Mouse (Mus musculus): Measurements from ENCODE around the gene Pyroxd2. TPM values are rescaled to one million over a fixed set of nuclear protein-coding genes. Genes with fewer than 3 reads are reported as not detected.

Pyroxd2 gene
- polyA plus RNA-seq, 1 experiment from 2014 or later: 3.1 TPM

- peak within 1 kb of the TSS; percentile 75 for H3K4me2 ChIP-seq (replicated peaks; ENCODE audit: low read depth, low read length)
- no peaks in the 10 kb centered on the region for H3K27me3 ChIP-seq (ENCODE audit: control insufficient read depth, insufficient read depth, low read length)
- H3K9ac ChIP-seq (replicated peaks; ENCODE audit: low read depth, low read length): peak within 1 kb of the TSS; percentile 42
- peaks cover 3% of the 10 kb centered on the region; the same call in 1 of the 2 replicates for H3K4me1 ChIP-seq (ENCODE audit: control insufficient read depth, insufficient read depth, low read length)
- H3K4me3 ChIP-seq (ENCODE audit: low read depth, low read length): peak within 1 kb of the TSS; percentile 54
- peak within 1 kb of the TSS; percentile 85 for H3K27ac ChIP-seq (ENCODE audit: low read length)
- no peaks in the 10 kb centered on the region for H3K9me3 ChIP-seq (ENCODE audit: control insufficient read depth, low read depth, low read length)
- no peaks in the 10 kb centered on the region for H3K36me3 ChIP-seq (ENCODE audit: control insufficient read depth, insufficient read depth, low read length)
- ATAC-seq (ENCODE audit: insufficient number of reproducible peaks, insufficient read depth, low FRiP score, low read depth): peak; percentile 97
- WGBS: under 1% methylated on average over 42 of the region's 43 CpGs
Measured at GRCm38 (mm10) chr19:42779531-42780155, 27.1 kb upstream of the Pyroxd2 start, which contains the start of gene Hps1. Gene Hps1, minus strand, starts transcription at chr19:42779978.

DNA sequence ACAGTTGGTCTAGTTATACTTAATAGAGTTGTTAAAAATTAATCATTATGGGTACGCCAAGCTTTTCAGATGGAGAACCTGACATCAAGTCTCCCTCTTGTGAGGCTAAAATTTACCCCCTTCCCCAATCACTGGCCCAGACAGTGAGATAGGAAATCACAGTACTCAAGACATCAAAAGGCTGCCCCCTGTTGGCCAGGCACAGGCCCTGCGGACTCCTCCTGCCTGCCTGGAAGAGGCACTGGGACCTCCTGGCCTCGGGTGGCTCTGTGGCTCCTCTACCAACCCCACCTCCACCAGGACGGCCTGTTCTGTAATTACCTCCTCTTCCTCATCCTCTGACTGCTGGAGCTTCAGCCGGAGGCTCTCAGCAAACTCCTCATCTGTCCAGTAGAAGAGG is 25.2 kb upstream of the Pyroxd2 start:
- no peak for ATAC-seq (ENCODE audit: insufficient number of reproducible peaks, insufficient read depth, low FRiP score, low read depth)
- Histone ChIP-seq H3K27me3 (ENCODE audit: control insufficient read depth, insufficient read depth, low read length) (no peaks in the 10 kb centered on the region), H3K9me3 (ENCODE audit: control insufficient read depth, low read depth, low read length) (no peaks in the 10 kb centered on the region), H3K4me2 (replicated peaks; ENCODE audit: low read depth, low read length) (no peak overlapping the region), H3K36me3 (ENCODE audit: control insufficient read depth, insufficient read depth, low read length) (no peaks in the 10 kb centered on the region), H3K4me1 (ENCODE audit: control insufficient read depth, insufficient read depth, low read length) (peaks cover 3% of the 10 kb centered on the region; the same call in 1 of the 2 replicates), H3K4me3 (ENCODE audit: low read depth, low read length) (no peak overlapping the region), H3K27ac (ENCODE audit: low read length) (no peak overlapping the region), H3K9ac (replicated peaks; ENCODE audit: low read depth, low read length) (no peak overlapping the region)
- WGBS: 83% methylated on average over 5 of the region's 5 CpGs

- WGBS: 100% methylated on average over 1 of the region's 1 CpGs
Measured at GRCm38 (mm10) chr19:42776813-42777212, 24.2 kb upstream of the Pyroxd2 start.

GRCm38 (mm10) chr19:42770141-42770872 is 17.7 kb upstream of the Pyroxd2 start:
- ATAC-seq (ENCODE audit: insufficient number of reproducible peaks, insufficient read depth, low FRiP score, low read depth): no peak
- Histone ChIP-seq H3K9me3 (ENCODE audit: control insufficient read depth, low read depth, low read length) (no peaks in the 10 kb centered on the region), H3K4me2 (replicated peaks; ENCODE audit: low read depth, low read length) (no peak overlapping the region), H3K4me3 (ENCODE audit: low read depth, low read length) (no peak overlapping the region), H3K4me1 (ENCODE audit: control insufficient read depth, insufficient read depth, low read length) (no peaks in the 10 kb centered on the region), H3K27ac (ENCODE audit: low read length) (no peak overlapping the region), H3K27me3 (ENCODE audit: control insufficient read depth, insufficient read depth, low read length) (no peaks in the 10 kb centered on the region), H3K9ac (replicated peaks; ENCODE audit: low read depth, low read length) (no peak overlapping the region), H3K36me3 (ENCODE audit: control insufficient read depth, insufficient read depth, low read length) (no peaks in the 10 kb centered on the region; the same call in 1 of the 2 replicates)
- 87% methylated on average over 23 of the region's 23 CpGs for WGBS

More at GRCm38 (mm10) chr19:42776813-42777212, 24.2 kb upstream of the Pyroxd2 start:
- Histone ChIP-seq H3K36me3 (ENCODE audit: control insufficient read depth, insufficient read depth, low read length) (no peaks in the 10 kb centered on the region), H3K4me2 (replicated peaks; ENCODE audit: low read depth, low read length) (no peak overlapping the region), H3K4me1 (ENCODE audit: control insufficient read depth, insufficient read depth, low read length) (peaks cover 3% of the 10 kb centered on the region; the same call in 1 of the 2 replicates), H3K27me3 (ENCODE audit: control insufficient read depth, insufficient read depth, low read length) (no peaks in the 10 kb centered on the region), H3K9me3 (ENCODE audit: control insufficient read depth, low read depth, low read length) (no peaks in the 10 kb centered on the region), H3K27ac (ENCODE audit: low read length) (no peak overlapping the region), H3K9ac (replicated peaks; ENCODE audit: low read depth, low read length) (no peak overlapping the region), H3K4me3 (ENCODE audit: low read depth, low read length) (no peak overlapping the region)
- ATAC-seq (ENCODE audit: insufficient number of reproducible peaks, insufficient read depth, low FRiP score, low read depth): no peak

- no peaks in the 10 kb centered on the region for H3K27me3 ChIP-seq (ENCODE audit: control insufficient read depth, insufficient read depth, low read length)
- no peak for ATAC-seq (ENCODE audit: insufficient number of reproducible peaks, insufficient read depth, low FRiP score, low read depth)
- no peak overlapping the region for H3K4me3 ChIP-seq (ENCODE audit: low read depth, low read length)
- no peak overlapping the region for H3K9ac ChIP-seq (replicated peaks; ENCODE audit: low read depth, low read length)
- H3K9me3 ChIP-seq (ENCODE audit: control insufficient read depth, low read depth, low read length): no peaks in the 10 kb centered on the region
- H3K36me3 ChIP-seq (ENCODE audit: control insufficient read depth, insufficient read depth, low read length): no peaks in the 10 kb centered on the region; the same call in 1 of the 2 replicates
- WGBS: 88% methylated on average over 10 of the region's 10 CpGs
- H3K27ac ChIP-seq (ENCODE audit: low read length): no peak overlapping the region
- H3K4me1 ChIP-seq (ENCODE audit: control insufficient read depth, insufficient read depth, low read length): no peaks in the 10 kb centered on the region
- no peak overlapping the region for H3K4me2 ChIP-seq (replicated peaks; ENCODE audit: low read depth, low read length)
Measured at GRCm38 (mm10) chr19:42769648-42770047, 17.1 kb upstream of the Pyroxd2 start.

DNA sequence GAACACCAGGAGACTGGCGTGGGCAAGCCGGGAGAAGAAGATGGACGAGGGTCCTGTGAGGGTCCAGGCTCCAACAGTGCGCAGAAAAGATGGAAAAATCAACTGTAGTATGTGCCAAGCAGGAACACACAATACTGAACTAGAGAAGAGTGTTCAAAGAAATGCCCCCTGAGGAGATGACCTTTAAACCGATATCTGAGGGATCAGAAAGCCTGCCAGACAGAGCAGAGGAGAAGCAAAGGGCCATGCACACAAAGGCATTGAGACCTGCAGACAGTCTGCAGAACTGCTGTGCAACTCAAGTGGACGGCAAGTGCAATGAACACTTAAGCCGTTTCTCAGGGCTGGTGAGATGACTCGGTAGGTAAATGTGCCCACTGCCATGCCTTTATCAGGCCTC is 14.8 kb upstream of the Pyroxd2 start:
- Histone ChIP-seq H3K9ac (replicated peaks; ENCODE audit: low read depth, low read length) (no peak overlapping the region), H3K9me3 (ENCODE audit: control insufficient read depth, low read depth, low read length) (no peaks in the 10 kb centered on the region)
- whole genome bisulfite sequencing: 85% methylated on average over 8 of the region's 8 CpGs

GRCm38 (mm10) chr19:42764398-42764797 is 11.8 kb upstream of the Pyroxd2 start:
- no peak for ATAC-seq (ENCODE audit: insufficient number of reproducible peaks, insufficient read depth, low FRiP score, low read depth)
- WGBS: 59% methylated on average over 10 of the region's 10 CpGs
- H3K9ac ChIP-seq (replicated peaks; ENCODE audit: low read depth, low read length): no peak overlapping the region

More for the DNA sequence above, 14.8 kb upstream of the Pyroxd2 start:
- Histone ChIP-seq H3K27ac (ENCODE audit: low read length) (no peak overlapping the region), H3K36me3 (ENCODE audit: control insufficient read depth, insufficient read depth, low read length) (no peaks in the 10 kb centered on the region; the same call in 1 of the 2 replicates), H3K27me3 (ENCODE audit: control insufficient read depth, insufficient read depth, low read length) (no peaks in the 10 kb centered on the region), H3K4me1 (ENCODE audit: control insufficient read depth, insufficient read depth, low read length) (no peaks in the 10 kb centered on the region), H3K4me3 (ENCODE audit: low read depth, low read length) (no peak overlapping the region), H3K4me2 (replicated peaks; ENCODE audit: low read depth, low read length) (no peak overlapping the region)
- ATAC-seq (ENCODE audit: insufficient number of reproducible peaks, insufficient read depth, low FRiP score, low read depth): no peak

GRCm38 (mm10) chr19:42756671-42757070 is 4.1 kb upstream of the Pyroxd2 start:
- Histone ChIP-seq H3K27me3 (ENCODE audit: control insufficient read depth, insufficient read depth, low read length) (no peaks in the 10 kb centered on the region), H3K9me3 (ENCODE audit: control insufficient read depth, low read depth, low read length) (no peaks in the 10 kb centered on the region), H3K4me3 (ENCODE audit: low read depth, low read length) (no peak overlapping the region), H3K4me2 (replicated peaks; ENCODE audit: low read depth, low read length) (no peak overlapping the region), H3K36me3 (ENCODE audit: control insufficient read depth, insufficient read depth, low read length) (no peaks in the 10 kb centered on the region), H3K27ac (ENCODE audit: low read length) (no peak overlapping the region), H3K9ac (replicated peaks; ENCODE audit: low read depth, low read length) (no peak overlapping the region), H3K4me1 (ENCODE audit: control insufficient read depth, insufficient read depth, low read length) (peaks cover 15% of the 10 kb centered on the region)
- ATAC-seq (ENCODE audit: insufficient number of reproducible peaks, insufficient read depth, low FRiP score, low read depth): no peak
- 82% methylated on average over 6 of the region's 6 CpGs for WGBS

More at GRCm38 (mm10) chr19:42764398-42764797, 11.8 kb upstream of the Pyroxd2 start:
- Histone ChIP-seq H3K4me2 (replicated peaks; ENCODE audit: low read depth, low read length) (no peak overlapping the region), H3K36me3 (ENCODE audit: control insufficient read depth, insufficient read depth, low read length) (no peaks in the 10 kb centered on the region; the same call in 1 of the 2 replicates), H3K27ac (ENCODE audit: low read length) (no peak overlapping the region), H3K4me1 (ENCODE audit: control insufficient read depth, insufficient read depth, low read length) (no peaks in the 10 kb centered on the region), H3K9me3 (ENCODE audit: control insufficient read depth, low read depth, low read length) (no peaks in the 10 kb centered on the region), H3K4me3 (ENCODE audit: low read depth, low read length) (no peak overlapping the region), H3K27me3 (ENCODE audit: control insufficient read depth, insufficient read depth, low read length) (no peaks in the 10 kb centered on the region)
